Mouse (Mus musculus) heart, embryonic 16.5 days (tissue): ENCODE results near the gene Adssl1. TPM values are rescaled to one million over a fixed set of nuclear protein-coding genes. Genes with fewer than 3 reads are reported as not detected.
A peak's percentile ranks its signal among the peaks of the same experiment; 100 is the strongest.

ENCODE experiments used
- ATAC-seq: fragments of 200-750 bp; cut with Nextera tagmentation; replicated peaks from 2 replicates; pipeline ENCODE4 v1.8.0; 2017; ENCODE audit warnings: moderate number of reproducible peaks; ENCODE audit not compliant: insufficient read depth, low FRiP score; ENCODE audit errors: extremely low read depth
- H3K27ac ChIP-seq: fragments of 300-500 bp; sonication (generic); 2 replicates; pipeline ENCODE4 v1.5.1; 2014; ENCODE audit warnings: mild to moderate bottlenecking, low read length, control low read depth, moderate library complexity
- H3K27me3 ChIP-seq: fragments of 300-500 bp; sonication (generic); 2 replicates; pipeline ENCODE4 v1.6.1; 2014; ENCODE audit warnings: low read length, mixed read lengths; ENCODE audit not compliant: control insufficient read depth, insufficient read depth
- H3K36me3 ChIP-seq: fragments of 300-500 bp; sonication (generic); 2 replicates; pipeline ENCODE4 v1.6.1; 2014; ENCODE audit not compliant: control insufficient read depth, insufficient read depth
- H3K4me1 ChIP-seq: fragments of 300-500 bp; sonication (generic); 2 replicates; pipeline ENCODE4 v1.6.1; 2014; ENCODE audit warnings: low read length, mixed read lengths; ENCODE audit not compliant: control insufficient read depth, insufficient read depth
- H3K4me2 ChIP-seq: fragments of 300-500 bp; sonication (generic); 2 replicates; pipeline ENCODE4 v1.6.1; 2014; ENCODE audit warnings: low read depth, mild to moderate bottlenecking, control low read depth, low read length
- H3K4me3 ChIP-seq: fragments of 300-500 bp; sonication (generic); 2 replicates; pipeline ENCODE4 v1.5.1; 2014; ENCODE audit warnings: mild to moderate bottlenecking, control low read depth, low read length
- H3K9ac ChIP-seq: fragments of 300-500 bp; sonication (generic); 2 replicates; pipeline ENCODE4 v1.6.1; 2014; ENCODE audit warnings: low read length, control low read depth
- H3K9me3 ChIP-seq: fragments of 300-500 bp; sonication (generic); replicated peaks from 2 replicates; pipeline ENCODE4 v1.6.1; 2016; ENCODE audit warnings: low read length; ENCODE audit not compliant: control insufficient read depth
- WGBS: fragments of 180-500 bp; shearing (Covaris S2); extraction: QIAGEN DNeasy Blood & Tissue Kit; methylation state at CpG from one replicate; pipeline ENCODE4 v1.1.7; 2014; 5-methylcytosine and 5-hydroxymethylcytosine counted together
- polyA plus RNA-seq: library from polyadenylated mRNA; unstranded; fragments of >200 nt; fragmentation: Nextera tagmentation; extraction: Ambion mirVana; gene quantifications from 2 replicates; pipeline ENCODE4 v1.2.1, GENCODE M21; 2015

Gene Adssl1
- polyA plus RNA-seq, 1 experiment from 2014 or later = 118 TPM

- no peak overlapping the region for H3K9ac ChIP-seq
- H3K4me1 ChIP-seq = peaks cover 45% of the 10 kb centered on the region
- ATAC-seq = peak; percentile 21; the same call in 1 of the 2 replicates
- H3K36me3 ChIP-seq = no peaks in the 10 kb centered on the region
- no peak overlapping the region for H3K4me2 ChIP-seq
- H3K27me3 ChIP-seq = 0 out of 2 replicates have a peak, but pooled peaks cover 2% of the 10 kb centered on the region
- H3K4me3 ChIP-seq = no peak overlapping the region
- WGBS = 50% methylated on average over 8 of the region's 8 CpGs
- H3K27ac ChIP-seq = no peak overlapping the region
- no peaks in the 10 kb centered on the region for H3K9me3 ChIP-seq
Measured at GRCm38 (mm10) chr12:112590566-112591239, 29.1 kb upstream of the Adssl1 start.

GRCm38 (mm10) chr12:112591240-112591639 lies 28.6 kb upstream of the Adssl1 start:
- Histone ChIP-seq H3K9ac (no peak overlapping the region), H3K27me3 (0 out of 2 replicates have a peak, but pooled peaks cover 2% of the 10 kb centered on the region), H3K36me3 (no peaks in the 10 kb centered on the region), H3K4me1 (peaks cover 51% of the 10 kb centered on the region), H3K4me3 (no peak overlapping the region), H3K9me3 (no peaks in the 10 kb centered on the region), H3K4me2 (no peak overlapping the region), H3K27ac (no peak overlapping the region)
- WGBS = 95% methylated on average over 5 of the region's 5 CpGs
- no peak for ATAC-seq

GRCm38 (mm10) chr12:112591730-112592129 lies 28.1 kb upstream of the Adssl1 start:
- ATAC-seq = no peak
- Histone ChIP-seq H3K4me3 (no peak overlapping the region), H3K36me3 (no peaks in the 10 kb centered on the region), H3K27ac (no peak overlapping the region), H3K4me1 (peaks cover 52% of the 10 kb centered on the region), H3K9me3 (no peaks in the 10 kb centered on the region), H3K4me2 (no peak overlapping the region), H3K27me3 (0 out of 2 replicates have a peak, but pooled peaks cover 2% of the 10 kb centered on the region), H3K9ac (no peak overlapping the region)
- WGBS = 75% methylated on average over 3 of the region's 3 CpGs

GRCm38 (mm10) chr12:112592985-112593734 lies 26.7 kb upstream of the Adssl1 start:
- no peak overlapping the region for H3K4me3 ChIP-seq
- H3K27me3 ChIP-seq = 0 out of 2 replicates have a peak, but pooled peaks cover 2% of the 10 kb centered on the region
- H3K27ac ChIP-seq = no peak overlapping the region
- no peak for ATAC-seq
- H3K4me1 ChIP-seq = peaks cover 47% of the 10 kb centered on the region
- no peaks in the 10 kb centered on the region for H3K36me3 ChIP-seq
- no peaks in the 10 kb centered on the region for H3K9me3 ChIP-seq
- WGBS = 71% methylated on average over 21 of the region's 21 CpGs
- H3K9ac ChIP-seq = no peak overlapping the region
- H3K4me2 ChIP-seq = no peak overlapping the region

GRCm38 (mm10) chr12:112593951-112594915 lies 25.6 kb upstream of the Adssl1 start:
- Histone ChIP-seq H3K4me3 (no peak overlapping the region), H3K4me2 (no peak overlapping the region), H3K27me3 (0 out of 2 replicates have a peak, but pooled peaks cover 2% of the 10 kb centered on the region), H3K4me1 (peaks cover 52% of the 10 kb centered on the region), H3K36me3 (no peaks in the 10 kb centered on the region), H3K9ac (peak overlapping the region; percentile 49), H3K27ac (peak overlapping the region; percentile 57), H3K9me3 (no peaks in the 10 kb centered on the region)
- no peak for ATAC-seq
- 51% methylated on average over 16 of the region's 16 CpGs for WGBS

- peak overlapping the region; percentile 57 for H3K27ac ChIP-seq
- ATAC-seq = 0 out of 2 replicates have a peak, but pooled peaks have one; percentile 11
- no peaks in the 10 kb centered on the region for H3K36me3 ChIP-seq
- WGBS = 29% methylated on average over 4 of the region's 4 CpGs
- peaks cover 48% of the 10 kb centered on the region for H3K4me1 ChIP-seq
- peak overlapping the region; percentile 8; the same call in 1 of the 2 replicates for H3K9ac ChIP-seq
- H3K27me3 ChIP-seq = no peaks in the 10 kb centered on the region
- H3K4me2 ChIP-seq = peak overlapping the region; percentile 0; the same call in 1 of the 2 replicates
- H3K9me3 ChIP-seq = no peaks in the 10 kb centered on the region
- no peak overlapping the region for H3K4me3 ChIP-seq
Measured at GRCm38 (mm10) chr12:112594989-112595388, 24.9 kb upstream of the Adssl1 start.

GRCm38 (mm10) chr12:112595626-112596025 lies 24.2 kb upstream of the Adssl1 start:
- no peaks in the 10 kb centered on the region for H3K36me3 ChIP-seq
- no peak overlapping the region for H3K4me3 ChIP-seq
- H3K4me2 ChIP-seq = no peak overlapping the region
- H3K4me1 ChIP-seq = peaks cover 45% of the 10 kb centered on the region
- no peak for ATAC-seq
- peak overlapping the region; percentile 57 for H3K27ac ChIP-seq
- WGBS = 53% methylated on average over 4 of the region's 4 CpGs
- no peaks in the 10 kb centered on the region for H3K9me3 ChIP-seq
- H3K9ac ChIP-seq = peak overlapping the region; percentile 8; the same call in 1 of the 2 replicates
- H3K27me3 ChIP-seq = no peaks in the 10 kb centered on the region

- Histone ChIP-seq H3K4me3 (no peak overlapping the region), H3K4me1 (peaks cover 40% of the 10 kb centered on the region), H3K36me3 (no peaks in the 10 kb centered on the region), H3K9ac (no peak overlapping the region), H3K27ac (no peak overlapping the region), H3K4me2 (no peak overlapping the region), H3K27me3 (no peaks in the 10 kb centered on the region), H3K9me3 (no peaks in the 10 kb centered on the region)
- no peak for ATAC-seq
- WGBS = 63% methylated on average over 9 of the region's 9 CpGs
Measured at GRCm38 (mm10) chr12:112596454-112596853, 23.4 kb upstream of the Adssl1 start.
